Mouse (Mus musculus) lung, adult 2 months (tissue): ENCODE data around the gene Cldn6. TPM values are rescaled to one million over a fixed set of nuclear protein-coding genes. Genes with fewer than 3 reads are reported as not detected.

Experiments
- DNase-seq: peaks from one replicate; pipeline ENCODE4 v3.0.0; 2022
- H3K4me1 ChIP-seq: fragments of 200-500 bp; 2 replicates; pipeline ENCODE4 v1.6.1; 2011; ENCODE audit warnings: low read length; ENCODE audit not compliant: control insufficient read depth, insufficient read depth
- H3K4me3 ChIP-seq: fragments of 200-500 bp; replicated peaks from 2 replicates; pipeline ENCODE3; 2011; ENCODE audit warnings: low read depth, mild to moderate bottlenecking, control low read depth, low read length; ENCODE audit errors: extremely low read depth
- CTCF ChIP-seq: fragments of 200-500 bp; IDR thresholded peaks from 2 replicates; pipeline ENCODE4 v1.5.1; 2011; ENCODE audit warnings: mild to moderate bottlenecking, low read length, control low read depth; ENCODE audit not compliant: insufficient read depth
- POLR2A ChIP-seq: fragments of 200-500 bp; IDR thresholded peaks from 2 replicates; pipeline ENCODE4 v1.6.1; 2011; ENCODE audit warnings: low read depth, mild to moderate bottlenecking, control low read depth, low read length, borderline replicate concordance; ENCODE audit errors: extremely low read depth
- WGBS: fragments of 180-500 bp; shearing (Covaris S2); methylation state at CpG from one replicate; pipeline ENCODE4 v1.1.7; 2018; 5-methylcytosine and 5-hydroxymethylcytosine counted together
- polyA plus RNA-seq: library from polyadenylated mRNA; depleted of rRNA; stranded (reverse); fragments of >200 nt; gene quantifications from 2 replicates; pipeline ENCODE4 v1.2.3, GENCODE M21; 2012

Cldn6 gene
- polyA plus RNA-seq, 1 experiment: 0.86 TPM

GRCm38 (mm10) chr17:23705525-23706104, 26.6 kb downstream of the Cldn6 start:
- Histone ChIP-seq H3K4me1 (no peaks in the 10 kb centered on the region), H3K4me3 (no peak overlapping the region)
- 80% methylated on average over 5 of the region's 7 CpGs for WGBS
- no peak for DNase-seq
- no peak for TF ChIP-seq CTCF
- TF ChIP-seq POLR2A: no peak

- WGBS: 0% methylated on average over 3 of the region's 3 CpGs
- peak; percentile 75 for DNase-seq
- TF ChIP-seq POLR2A (no peak), CTCF (peak; percentile 84)
- Histone ChIP-seq H3K4me3 (no peak overlapping the region), H3K4me1 (no peaks in the 10 kb centered on the region)
These were observed 27.2 kb downstream of the Cldn6 start for GRCm38 (mm10) chr17:23706212-23706611.

GRCm38 (mm10) chr17:23717003-23717402, 38.0 kb downstream of the Cldn6 start:
- 42% methylated on average over 2 of the region's 2 CpGs for WGBS
- TF ChIP-seq POLR2A (no peak), CTCF (no peak)
- no peaks in the 10 kb centered on the region for H3K4me1 ChIP-seq
- no peak overlapping the region for H3K4me3 ChIP-seq
- no peak for DNase-seq

GRCm38 (mm10) chr17:23719455-23719854, 40.4 kb downstream of the Cldn6 start:
- no peaks in the 10 kb centered on the region for H3K4me1 ChIP-seq
- WGBS: 33% methylated on average over 1 of the region's 1 CpGs
- H3K4me3 ChIP-seq: no peak overlapping the region
- TF ChIP-seq POLR2A (no peak), CTCF (no peak)
- DNase-seq: no peak

GRCm38 (mm10) chr17:23721886-23722285, 42.8 kb downstream of the Cldn6 start:
- 89% methylated on average over 2 of the region's 2 CpGs for WGBS
- DNase-seq: no peak
- TF ChIP-seq POLR2A (no peak), CTCF (no peak)
- Histone ChIP-seq H3K4me3 (no peak overlapping the region), H3K4me1 (peaks cover 2% of the 10 kb centered on the region; the same call in 1 of the 2 replicates)

GRCm38 (mm10) chr17:23722376-23723125, 43.5 kb downstream of the Cldn6 start, which contains the start of gene 1520401A03Rik:
Gene 1520401A03Rik (minus strand): TSS chr17:23722783.
- TF ChIP-seq CTCF: no peak
- no peak for TF ChIP-seq POLR2A
- 70% methylated on average over 7 of the region's 7 CpGs for WGBS
- peaks cover 3% of the 10 kb centered on the region; the same call in 1 of the 2 replicates for H3K4me1 ChIP-seq
- H3K4me3 ChIP-seq: no peak within 1 kb of the TSS
- DNase-seq: no peak

- H3K4me1 ChIP-seq: peaks cover 3% of the 10 kb centered on the region; the same call in 1 of the 2 replicates
- TF ChIP-seq CTCF (no peak), POLR2A (no peak)
- 41% methylated on average over 4 of the region's 4 CpGs for WGBS
- no peak for DNase-seq
- H3K4me3 ChIP-seq: no peak overlapping the region
These were observed 46.4 kb downstream of the Cldn6 start for GRCm38 (mm10) chr17:23725477-23725876.

GRCm38 (mm10) chr17:23725999-23726757, 47.1 kb downstream of the Cldn6 start, which contains the start of gene Pkmyt1:
Gene Pkmyt1 (plus strand): TSS chr17:23726336.
- Histone ChIP-seq H3K4me1 (peaks cover 3% of the 10 kb centered on the region; the same call in 1 of the 2 replicates), H3K4me3 (peak within 1 kb of the TSS; percentile 71)
- TF ChIP-seq CTCF (no peak), POLR2A (peak; percentile 92; the same call in 1 of the 2 replicates)
- 2% methylated on average over 58 of the region's 73 CpGs for WGBS
- DNase-seq: peak; percentile 97

- TF ChIP-seq CTCF (no peak), POLR2A (peak; percentile 45; the same call in 1 of the 2 replicates)
- under 1% methylated on average over 19 of the region's 20 CpGs for WGBS
- DNase-seq: peak; percentile 71
- H3K4me3 ChIP-seq: peak overlapping the region; percentile 71
- H3K4me1 ChIP-seq: peaks cover 3% of the 10 kb centered on the region; the same call in 1 of the 2 replicates
These were observed 47.7 kb downstream of the Cldn6 start for GRCm38 (mm10) chr17:23726758-23727142.
